Mouse (Mus musculus) kidney, embryonic 16.5 days (tissue): ENCODE measurements around the gene Lama4. TPM values are rescaled to one million over a fixed set of nuclear protein-coding genes. Genes with fewer than 3 reads are reported as not detected.
A peak's percentile ranks its signal among the peaks of the same experiment; 100 is the strongest.

Experiments used
- ATAC-seq: fragments of 200-750 bp; cut with Nextera tagmentation; 2 replicates; pipeline ENCODE4 v1.8.0; 2017; ENCODE audit warnings: moderate TSS enrichment; ENCODE audit not compliant: low FRiP score, low TSS enrichment
- H3K27ac ChIP-seq: fragments of 300-500 bp; sonication (generic); 2 replicates; pipeline ENCODE4 v1.5.1; 2014; ENCODE audit warnings: low read length
- H3K27me3 ChIP-seq: fragments of 300-500 bp; sonication (generic); 2 replicates; pipeline ENCODE4 v1.6.1; 2014; ENCODE audit warnings: low read length, control low read depth, mixed read lengths; ENCODE audit not compliant: insufficient read depth
- H3K36me3 ChIP-seq: fragments of 300-500 bp; sonication (generic); 2 replicates; pipeline ENCODE4 v1.6.1; 2014; ENCODE audit warnings: low read length, control low read depth, mixed read lengths; ENCODE audit not compliant: insufficient read depth
- H3K4me1 ChIP-seq: fragments of 300-500 bp; sonication (generic); 2 replicates; pipeline ENCODE4 v1.6.1; 2014; ENCODE audit warnings: low read length, control low read depth, mixed read lengths; ENCODE audit not compliant: insufficient read depth
- H3K4me2 ChIP-seq: fragments of 300-500 bp; sonication (generic); replicated peaks from 2 replicates; pipeline ENCODE4 v1.6.1; 2014; ENCODE audit warnings: low read depth, low read length
- H3K4me3 ChIP-seq: fragments of 300-500 bp; sonication (generic); 2 replicates; pipeline ENCODE4 v1.5.1; 2014; ENCODE audit warnings: mild to moderate bottlenecking, low read length
- H3K9ac ChIP-seq: fragments of 300-500 bp; sonication (generic); replicated peaks from 2 replicates; pipeline ENCODE4 v1.6.1; 2014; ENCODE audit warnings: low read length
- H3K9me3 ChIP-seq: fragments of 300-500 bp; sonication (generic); 2 replicates; pipeline ENCODE4 v1.6.1; 2016; ENCODE audit warnings: low read length, control low read depth
- WGBS: fragments of 180-500 bp; shearing (Covaris S2); extraction: QIAGEN DNeasy Blood & Tissue Kit; methylation state at CpG from one replicate; pipeline ENCODE4 v1.1.7; 2014; 5-methylcytosine and 5-hydroxymethylcytosine counted together
- polyA plus RNA-seq: library from polyadenylated mRNA; unstranded; fragments of >200 nt; fragmentation: Nextera tagmentation; extraction: Ambion mirVana; gene quantifications from 2 replicates; pipeline ENCODE4 v1.2.1, GENCODE M21; 2015

The Lama4 gene
- polyA plus RNA-seq, 1 experiment from 2014 or later: 72.3 TPM

- Histone ChIP-seq H3K9me3 (no peaks in the 10 kb centered on the region), H3K36me3 (no peaks in the 10 kb centered on the region), H3K9ac (no peak overlapping the region), H3K27me3 (no peaks in the 10 kb centered on the region), H3K4me3 (peak overlapping the region; percentile 14; the same call in 1 of the 2 replicates), H3K4me2 (peak overlapping the region; percentile 72; the same call in 1 of the 2 replicates), H3K27ac (no peak overlapping the region), H3K4me1 (peaks cover 22% of the 10 kb centered on the region)
- ATAC-seq: no peak
- 86% methylated on average over 2 of the region's 2 CpGs for WGBS
These were observed 4.2 kb downstream of the Lama4 start for GRCm38 (mm10) chr10:38969543-38969942.

- no peaks in the 10 kb centered on the region for H3K9me3 ChIP-seq
- no peak overlapping the region for H3K9ac ChIP-seq
- no peak overlapping the region for H3K27ac ChIP-seq
- no peaks in the 10 kb centered on the region for H3K27me3 ChIP-seq
- peaks cover 22% of the 10 kb centered on the region for H3K4me1 ChIP-seq
- H3K4me3 ChIP-seq: no peak overlapping the region
- no peak overlapping the region for H3K4me2 ChIP-seq
- 74% methylated on average over 6 of the region's 6 CpGs for WGBS
- no peak for ATAC-seq
- no peaks in the 10 kb centered on the region for H3K36me3 ChIP-seq
These were observed 4.7 kb downstream of the Lama4 start for GRCm38 (mm10) chr10:38969975-38970374.

GRCm38 (mm10) chr10:38972221-38972946 lies 7.1 kb downstream of the Lama4 start:
- H3K4me1 ChIP-seq: peaks cover 13% of the 10 kb centered on the region

GRCm38 (mm10) chr10:38973016-38973415 lies 7.7 kb downstream of the Lama4 start:
- 55% methylated on average over 4 of the region's 4 CpGs for WGBS
- H3K27me3 ChIP-seq: no peaks in the 10 kb centered on the region
- H3K27ac ChIP-seq: 0 out of 2 replicates have a peak overlapping the region, but pooled peaks have one; percentile 40

More at GRCm38 (mm10) chr10:38972221-38972946, 7.1 kb downstream of the Lama4 start:
- Histone ChIP-seq H3K27ac (no peak overlapping the region), H3K36me3 (no peaks in the 10 kb centered on the region), H3K4me3 (no peak overlapping the region), H3K9me3 (no peaks in the 10 kb centered on the region), H3K4me2 (no peak overlapping the region), H3K9ac (no peak overlapping the region), H3K27me3 (no peaks in the 10 kb centered on the region)
- 63% methylated on average over 7 of the region's 7 CpGs for WGBS
- no peak for ATAC-seq

GRCm38 (mm10) chr10:38978195-38978594 lies 12.9 kb downstream of the Lama4 start:
- no peaks in the 10 kb centered on the region for H3K36me3 ChIP-seq
- 57% methylated on average over 1 of the region's 1 CpGs for WGBS
- H3K4me2 ChIP-seq: no peak overlapping the region
- no peak for ATAC-seq
- no peaks in the 10 kb centered on the region for H3K27me3 ChIP-seq
- no peak overlapping the region for H3K9ac ChIP-seq
- no peak overlapping the region for H3K4me3 ChIP-seq
- peaks cover 18% of the 10 kb centered on the region for H3K4me1 ChIP-seq
- H3K27ac ChIP-seq: no peak overlapping the region
- no peaks in the 10 kb centered on the region for H3K9me3 ChIP-seq

More at GRCm38 (mm10) chr10:38973016-38973415, 7.7 kb downstream of the Lama4 start:
- Histone ChIP-seq H3K36me3 (no peaks in the 10 kb centered on the region), H3K9ac (no peak overlapping the region), H3K4me3 (no peak overlapping the region), H3K4me1 (peaks cover 14% of the 10 kb centered on the region), H3K4me2 (no peak overlapping the region), H3K9me3 (no peaks in the 10 kb centered on the region)
- no peak for ATAC-seq

GRCm38 (mm10) chr10:38979699-38980098 lies 14.4 kb downstream of the Lama4 start:
- WGBS: 56% methylated on average over 5 of the region's 5 CpGs
- ATAC-seq: no peak

GRCm38 (mm10) chr10:38980980-38981379 lies 15.7 kb downstream of the Lama4 start:
- no peak for ATAC-seq
- Histone ChIP-seq H3K9me3 (no peaks in the 10 kb centered on the region), H3K4me1 (peaks cover 36% of the 10 kb centered on the region), H3K4me3 (no peak overlapping the region), H3K36me3 (no peaks in the 10 kb centered on the region), H3K9ac (no peak overlapping the region), H3K27me3 (no peaks in the 10 kb centered on the region), H3K27ac (no peak overlapping the region), H3K4me2 (no peak overlapping the region)
- 64% methylated on average over 3 of the region's 3 CpGs for WGBS

More at GRCm38 (mm10) chr10:38979699-38980098, 14.4 kb downstream of the Lama4 start:
- no peak overlapping the region for H3K9ac ChIP-seq
- no peaks in the 10 kb centered on the region for H3K9me3 ChIP-seq
- no peak overlapping the region for H3K4me3 ChIP-seq
- H3K27ac ChIP-seq: no peak overlapping the region
- no peaks in the 10 kb centered on the region for H3K27me3 ChIP-seq
- no peak overlapping the region for H3K4me2 ChIP-seq
- H3K36me3 ChIP-seq: no peaks in the 10 kb centered on the region
- H3K4me1 ChIP-seq: peaks cover 26% of the 10 kb centered on the region

GRCm38 (mm10) chr10:38984358-38985075 lies 19.2 kb downstream of the Lama4 start:
- no peak overlapping the region for H3K4me3 ChIP-seq
- H3K27ac ChIP-seq: peak overlapping the region; percentile 58
- no peaks in the 10 kb centered on the region for H3K36me3 ChIP-seq
- no peaks in the 10 kb centered on the region for H3K27me3 ChIP-seq
- no peak for ATAC-seq
- H3K4me1 ChIP-seq: peaks cover 37% of the 10 kb centered on the region
- WGBS: 54% methylated on average over 4 of the region's 4 CpGs
- no peak overlapping the region for H3K4me2 ChIP-seq
- no peak overlapping the region for H3K9ac ChIP-seq
- no peaks in the 10 kb centered on the region for H3K9me3 ChIP-seq

- WGBS: 13% methylated on average over 3 of the region's 3 CpGs
- no peaks in the 10 kb centered on the region; the same call in 1 of the 2 replicates for H3K36me3 ChIP-seq
- H3K4me2 ChIP-seq: no peak overlapping the region
- H3K9ac ChIP-seq: no peak overlapping the region
- H3K27ac ChIP-seq: peak overlapping the region; percentile 77
- no peaks in the 10 kb centered on the region for H3K27me3 ChIP-seq
- H3K4me1 ChIP-seq: peaks cover 32% of the 10 kb centered on the region
- peak; percentile 91 for ATAC-seq
- H3K9me3 ChIP-seq: no peaks in the 10 kb centered on the region
- H3K4me3 ChIP-seq: no peak overlapping the region
These were observed 20.7 kb downstream of the Lama4 start for GRCm38 (mm10) chr10:38986053-38986452.

GRCm38 (mm10) chr10:38992827-38993226 lies 27.5 kb downstream of the Lama4 start:
- Histone ChIP-seq H3K9ac (no peak overlapping the region), H3K4me2 (no peak overlapping the region), H3K4me3 (no peak overlapping the region), H3K9me3 (no peaks in the 10 kb centered on the region), H3K27me3 (no peaks in the 10 kb centered on the region), H3K27ac (peak overlapping the region; percentile 48), H3K36me3 (no peaks in the 10 kb centered on the region; the same call in 1 of the 2 replicates), H3K4me1 (peaks cover 12% of the 10 kb centered on the region)
- ATAC-seq: peak; percentile 76
- 89% methylated on average over 1 of the region's 1 CpGs for WGBS
